Mouse (Mus musculus) liver, embryonic 13.5 days (tissue): ENCODE data around the gene Gm3269. TPM values are rescaled to one million over a fixed set of nuclear protein-coding genes. Genes with fewer than 3 reads are reported as not detected.
"Not testable (repeated sequence)": the region's sequence is repeated elsewhere in the genome, so short reads cannot be mapped to it uniquely, and the experiment has no call there.

Experiments
- ATAC-seq: fragments of 200-750 bp; cut with Nextera tagmentation; 2 replicates; pipeline ENCODE4 v1.8.0; 2017; ENCODE audit warnings: low read depth, mild to moderate bottlenecking, moderate number of reproducible peaks, moderate library complexity
- DNase-seq: peaks from one replicate; pipeline ENCODE4 v3.0.0; 2022
- H3K27ac ChIP-seq: fragments of 300-500 bp; sonication (generic); 2 replicates; pipeline ENCODE4 v1.5.1; 2015; ENCODE audit warnings: moderate library complexity, mild to moderate bottlenecking, inconsistent platforms
- H3K27me3 ChIP-seq: fragments of 300-500 bp; sonication (generic); 2 replicates; pipeline ENCODE4 v1.6.1; 2015; ENCODE audit warnings: mild to moderate bottlenecking, inconsistent platforms
- H3K36me3 ChIP-seq: fragments of 300-500 bp; sonication (generic); 2 replicates; pipeline ENCODE4 v1.6.1; 2015; ENCODE audit warnings: mild to moderate bottlenecking, inconsistent platforms
- H3K4me1 ChIP-seq: fragments of 300-500 bp; sonication (generic); replicated peaks from 2 replicates; pipeline ENCODE4 v1.6.1; 2015; ENCODE audit warnings: inconsistent platforms
- H3K4me2 ChIP-seq: fragments of 300-500 bp; sonication (generic); 2 replicates; pipeline ENCODE4 v1.6.1; 2015; ENCODE audit warnings: inconsistent platforms, mild to moderate bottlenecking, moderate library complexity
- H3K4me3 ChIP-seq: fragments of 300-500 bp; sonication (generic); replicated peaks from 2 replicates; pipeline ENCODE4 v1.5.1; 2015; ENCODE audit warnings: mild to moderate bottlenecking, inconsistent platforms
- H3K9ac ChIP-seq: fragments of 300-500 bp; sonication (generic); 2 replicates; pipeline ENCODE4 v1.6.1; 2015; ENCODE audit warnings: mild to moderate bottlenecking, inconsistent platforms
- H3K9me3 ChIP-seq: fragments of 300-500 bp; sonication (generic); replicated peaks from 2 replicates; pipeline ENCODE4 v1.6.1; 2016; ENCODE audit warnings: inconsistent platforms
- WGBS: fragments of 180-500 bp; shearing (Covaris S2); methylation state at CpG from one replicate; pipeline ENCODE4 v1.1.7; 2015; ENCODE audit not compliant: insufficient replicate concordance; 5-methylcytosine and 5-hydroxymethylcytosine counted together
- polyA plus RNA-seq: library from polyadenylated mRNA; unstranded; fragments of >200 nt; fragmentation: Nextera tagmentation; extraction: Ambion mirVana; gene quantifications from 2 replicates; pipeline ENCODE4 v1.2.1, GENCODE M21; 2015

Gm3269 gene
- not detected in 2 replicates for polyA plus RNA-seq

GRCm38 (mm10) chr14:4837806-4838205, at the start of gene Gm3269:
Gene Gm3269 (plus strand): TSS chr14:4838106.
- DNase-seq, H3K27me3 ChIP-seq, H3K4me1 ChIP-seq, H3K27ac ChIP-seq, H3K9ac ChIP-seq, H3K36me3 ChIP-seq, H3K9me3 ChIP-seq, H3K4me3 ChIP-seq, ATAC-seq, H3K4me2 ChIP-seq: not testable (repeated sequence)
- no CpG with 5 or more reads among the region's 4 CpGs for WGBS

- H3K36me3 ChIP-seq, H3K4me2 ChIP-seq, H3K9me3 ChIP-seq, H3K27ac ChIP-seq, ATAC-seq, H3K4me3 ChIP-seq, H3K9ac ChIP-seq, H3K4me1 ChIP-seq, DNase-seq, H3K27me3 ChIP-seq: not testable (repeated sequence)
- 56% methylated on average over 6 of the region's 6 CpGs for WGBS
These were observed 31.5 kb upstream of the Gm3269 start for GRCm38 (mm10) chr14:4806421-4806820.

GRCm38 (mm10) chr14:4821950-4822349, 16.0 kb upstream of the Gm3269 start:
- H3K27ac ChIP-seq, H3K36me3 ChIP-seq, H3K4me3 ChIP-seq, ATAC-seq, DNase-seq, H3K9ac ChIP-seq, H3K27me3 ChIP-seq, H3K9me3 ChIP-seq, H3K4me2 ChIP-seq, H3K4me1 ChIP-seq: not testable (repeated sequence)
- 79% methylated on average over 4 of the region's 7 CpGs for WGBS

GRCm38 (mm10) chr14:4855299-4855980, 17.5 kb downstream of the Gm3269 start, which contains the start of gene Gm3264:
Gene Gm3264 (plus strand): TSS chr14:4855576.
- H3K9ac ChIP-seq, ATAC-seq, H3K4me1 ChIP-seq, H3K27ac ChIP-seq, H3K9me3 ChIP-seq, H3K4me3 ChIP-seq, H3K27me3 ChIP-seq, DNase-seq, H3K36me3 ChIP-seq: not testable (repeated sequence)
- 0 out of 2 replicates have a peak within 1 kb of the TSS, but pooled peaks have one; percentile 8 for H3K4me2 ChIP-seq
- 7% methylated on average over 43 of the region's 59 CpGs for WGBS

GRCm38 (mm10) chr14:4892116-4892515, 54.2 kb downstream of the Gm3269 start, which contains the start of gene Gm3278:
Gene Gm3278 (plus strand): TSS chr14:4892416.
- H3K9ac ChIP-seq, H3K9me3 ChIP-seq, H3K36me3 ChIP-seq, H3K4me1 ChIP-seq, DNase-seq, H3K4me2 ChIP-seq, H3K4me3 ChIP-seq, H3K27ac ChIP-seq, ATAC-seq, H3K27me3 ChIP-seq: not testable (repeated sequence)
- WGBS: 25% methylated on average over 1 of the region's 3 CpGs

Other genes starting within 250 kb of the Gm3269 start
- gene Gm8159, start 205.8 kb upstream of the Gm3269 start, polyA plus RNA-seq: not detected in 2 replicates
- gene Gm3239, start 173.9 kb upstream of the Gm3269 start, polyA plus RNA-seq: not detected in 2 replicates
- not detected in 2 replicates for gene Gm7876, start 128.9 kb upstream of the Gm3269 start, polyA plus RNA-seq
- not detected in 2 replicates for gene Gm3252, start 111.3 kb upstream of the Gm3269 start, polyA plus RNA-seq
- not detected in 2 replicates for gene Gm9602, start 61.8 kb upstream of the Gm3269 start, polyA plus RNA-seq
- gene Gm3264, start 17.5 kb downstream of the Gm3269 start, polyA plus RNA-seq: not detected in 2 replicates
- gene Gm3278, start 54.3 kb downstream of the Gm3269 start, polyA plus RNA-seq: not detected in 2 replicates
- gene Gm8297, start 145.8 kb downstream of the Gm3269 start, polyA plus RNA-seq: not detected in 2 replicates
- gene Gm3298, start 177.8 kb downstream of the Gm3269 start, polyA plus RNA-seq: not detected in 2 replicates
- not detected in 2 replicates for gene 4930555G01Rik, start 212.5 kb downstream of the Gm3269 start, polyA plus RNA-seq
- gene Gm8281, start 232.9 kb downstream of the Gm3269 start, polyA plus RNA-seq: not detected in 2 replicates